Mouse (Mus musculus): Measurements from ENCODE around the gene Gm45753. TPM values are rescaled to one million over a fixed set of nuclear protein-coding genes. Genes with fewer than 3 reads are reported as not detected.
"Not testable (repeated sequence)": the region's sequence is repeated elsewhere in the genome, so short reads cannot be mapped to it uniquely, and the experiment has no call there.

Gm45753 gene
- polyA plus RNA-seq, 1 experiment, result 1.6 TPM

GRCm38 (mm10) chr8:45330856-45331255 is 22.6 kb upstream of the Gm45753 start:
- TF ChIP-seq CTCF (IDR thresholded peaks at IDR 0.05; ENCODE audit: control insufficient read depth, insufficient read depth, insufficient replicate concordance, low read depth, low read length) (no peak), POLR2A (IDR thresholded peaks at IDR 0.05; ENCODE audit: control insufficient read depth, low read depth, low read length) (no peak)
- H3K27me3 ChIP-seq (ENCODE audit: control insufficient read depth, insufficient read depth, low read length), result no peaks in the 10 kb centered on the region; the same call in 1 of the 2 replicates
- H3K4me3 ChIP-seq (ENCODE audit: control insufficient read depth, low read depth, low read length), result no peak overlapping the region
- H3K27ac ChIP-seq (ENCODE audit: control insufficient read depth, insufficient read depth, low read depth, low read length), result no peak overlapping the region
- H3K36me3 ChIP-seq (ENCODE audit: control insufficient read depth, insufficient read depth, low read length), result no peaks in the 10 kb centered on the region
- H3K4me1 ChIP-seq (ENCODE audit: control insufficient read depth, insufficient read depth, low read length), result peaks cover 9% of the 10 kb centered on the region

GRCm38 (mm10) chr8:45329206-45329980 is 21.1 kb upstream of the Gm45753 start:
- Histone ChIP-seq H3K4me1 (ENCODE audit: control insufficient read depth, insufficient read depth, low read length) (peaks cover 9% of the 10 kb centered on the region), H3K27me3 (ENCODE audit: control insufficient read depth, insufficient read depth, low read length) (no peaks in the 10 kb centered on the region; the same call in 1 of the 2 replicates), H3K36me3 (ENCODE audit: control insufficient read depth, insufficient read depth, low read length) (no peaks in the 10 kb centered on the region), H3K4me3 (ENCODE audit: control insufficient read depth, low read depth, low read length) (no peak overlapping the region), H3K27ac (ENCODE audit: control insufficient read depth, insufficient read depth, low read depth, low read length) (no peak overlapping the region)
- no peak for TF ChIP-seq CTCF (IDR thresholded peaks at IDR 0.05; ENCODE audit: control insufficient read depth, insufficient read depth, insufficient replicate concordance, low read depth, low read length)
- no peak for TF ChIP-seq POLR2A (IDR thresholded peaks at IDR 0.05; ENCODE audit: control insufficient read depth, low read depth, low read length)

- H3K36me3 ChIP-seq (ENCODE audit: control insufficient read depth, insufficient read depth, low read length); H3K4me3 ChIP-seq (ENCODE audit: control insufficient read depth, low read depth, low read length); H3K27me3 ChIP-seq (ENCODE audit: control insufficient read depth, insufficient read depth, low read length); H3K4me1 ChIP-seq (ENCODE audit: control insufficient read depth, insufficient read depth, low read length); H3K27ac ChIP-seq (ENCODE audit: control insufficient read depth, insufficient read depth, low read depth, low read length): not testable (repeated sequence)
Observed at GRCm38 (mm10) chr8:45327076-45327475, 18.8 kb upstream of the Gm45753 start.

- no peak for TF ChIP-seq POLR2A (IDR thresholded peaks at IDR 0.05; ENCODE audit: control insufficient read depth, low read depth, low read length)
- no peak for TF ChIP-seq CTCF (IDR thresholded peaks at IDR 0.05; ENCODE audit: control insufficient read depth, insufficient read depth, insufficient replicate concordance, low read depth, low read length)
- no peak overlapping the region for H3K4me3 ChIP-seq (ENCODE audit: control insufficient read depth, low read depth, low read length)
- H3K27me3 ChIP-seq (ENCODE audit: control insufficient read depth, insufficient read depth, low read length), result no peaks in the 10 kb centered on the region
- no peak overlapping the region for H3K27ac ChIP-seq (ENCODE audit: control insufficient read depth, insufficient read depth, low read depth, low read length)
- H3K4me1 ChIP-seq (ENCODE audit: control insufficient read depth, insufficient read depth, low read length), result no peaks in the 10 kb centered on the region
- H3K36me3 ChIP-seq (ENCODE audit: control insufficient read depth, insufficient read depth, low read length), result no peaks in the 10 kb centered on the region
Observed at GRCm38 (mm10) chr8:45324151-45324550, 15.9 kb upstream of the Gm45753 start.

GRCm38 (mm10) chr8:45321365-45321764 is 13.1 kb upstream of the Gm45753 start:
- Histone ChIP-seq H3K27ac (ENCODE audit: control insufficient read depth, insufficient read depth, low read depth, low read length) (no peak overlapping the region), H3K36me3 (ENCODE audit: control insufficient read depth, insufficient read depth, low read length) (no peaks in the 10 kb centered on the region), H3K27me3 (ENCODE audit: control insufficient read depth, insufficient read depth, low read length) (no peaks in the 10 kb centered on the region), H3K4me3 (ENCODE audit: control insufficient read depth, low read depth, low read length) (no peak overlapping the region), H3K4me1 (ENCODE audit: control insufficient read depth, insufficient read depth, low read length) (no peaks in the 10 kb centered on the region)
- no peak for TF ChIP-seq CTCF (IDR thresholded peaks at IDR 0.05; ENCODE audit: control insufficient read depth, insufficient read depth, insufficient replicate concordance, low read depth, low read length)
- no peak for TF ChIP-seq POLR2A (IDR thresholded peaks at IDR 0.05; ENCODE audit: control insufficient read depth, low read depth, low read length)

GRCm38 (mm10) chr8:45320930-45321329 is 12.7 kb upstream of the Gm45753 start:
- Histone ChIP-seq H3K36me3 (ENCODE audit: control insufficient read depth, insufficient read depth, low read length) (no peaks in the 10 kb centered on the region), H3K27me3 (ENCODE audit: control insufficient read depth, insufficient read depth, low read length) (no peaks in the 10 kb centered on the region), H3K4me3 (ENCODE audit: control insufficient read depth, low read depth, low read length) (no peak overlapping the region), H3K4me1 (ENCODE audit: control insufficient read depth, insufficient read depth, low read length) (no peaks in the 10 kb centered on the region), H3K27ac (ENCODE audit: control insufficient read depth, insufficient read depth, low read depth, low read length) (no peak overlapping the region)
- TF ChIP-seq CTCF (IDR thresholded peaks at IDR 0.05; ENCODE audit: control insufficient read depth, insufficient read depth, insufficient replicate concordance, low read depth, low read length) (no peak), POLR2A (IDR thresholded peaks at IDR 0.05; ENCODE audit: control insufficient read depth, low read depth, low read length) (no peak)

- TF ChIP-seq POLR2A (IDR thresholded peaks at IDR 0.05; ENCODE audit: control insufficient read depth, low read depth, low read length) (no peak), CTCF (IDR thresholded peaks at IDR 0.05; ENCODE audit: control insufficient read depth, insufficient read depth, insufficient replicate concordance, low read depth, low read length) (no peak)
- H3K4me3 ChIP-seq (ENCODE audit: control insufficient read depth, low read depth, low read length), result no peak overlapping the region
- H3K27me3 ChIP-seq (ENCODE audit: control insufficient read depth, insufficient read depth, low read length), result no peaks in the 10 kb centered on the region
- H3K27ac ChIP-seq (ENCODE audit: control insufficient read depth, insufficient read depth, low read depth, low read length), result no peak overlapping the region
- no peaks in the 10 kb centered on the region for H3K36me3 ChIP-seq (ENCODE audit: control insufficient read depth, insufficient read depth, low read length)
- H3K4me1 ChIP-seq (ENCODE audit: control insufficient read depth, insufficient read depth, low read length), result no peaks in the 10 kb centered on the region
Observed at GRCm38 (mm10) chr8:45310967-45311366, 2.7 kb upstream of the Gm45753 start.

Measured in testis, adult 2 months (tissue).